Mouse (Mus musculus): ENCODE measurements around the gene Sirt3. TPM values are rescaled to one million over a fixed set of nuclear protein-coding genes. Genes with fewer than 3 reads are reported as not detected.
"Not testable (repeated sequence)": the region's sequence is repeated elsewhere in the genome, so short reads cannot be mapped to it uniquely, and the experiment has no call there.

Sirt3 gene
- polyA plus RNA-seq, 1 experiment from 2014 or later = 46.8 TPM

DNA sequence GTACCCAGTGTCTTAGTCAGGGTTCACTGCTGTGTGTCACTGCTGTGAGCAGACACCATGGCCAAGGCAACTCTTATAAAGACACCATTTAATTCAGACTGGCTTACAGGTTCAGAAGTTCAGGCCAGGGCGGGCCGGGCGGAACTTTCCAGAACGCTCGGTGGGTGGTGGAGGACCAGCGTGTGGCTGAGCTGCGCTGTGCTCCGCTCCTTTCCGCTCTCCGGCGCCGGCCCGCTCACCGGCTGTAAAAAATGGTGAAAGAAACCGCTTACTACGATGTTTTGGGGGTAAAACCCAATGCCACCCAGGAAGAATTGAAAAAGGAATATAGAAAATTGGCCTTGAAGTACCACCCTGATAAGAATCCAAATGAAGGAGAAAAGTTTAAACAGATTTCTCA, 8.5 kb upstream of the Sirt3 start:
- not testable (repeated sequence) for H3K27ac ChIP-seq (replicated peaks); H3K27me3 ChIP-seq; H3K9me3 ChIP-seq; H3K9ac ChIP-seq; H3K4me3 ChIP-seq; H3K4me2 ChIP-seq; ATAC-seq (ENCODE audit: low read depth); H3K4me1 ChIP-seq (replicated peaks)
- WGBS = 95% methylated on average over 16 of the region's 16 CpGs
- H3K36me3 ChIP-seq = peaks cover 82% of the 10 kb centered on the region

DNA sequence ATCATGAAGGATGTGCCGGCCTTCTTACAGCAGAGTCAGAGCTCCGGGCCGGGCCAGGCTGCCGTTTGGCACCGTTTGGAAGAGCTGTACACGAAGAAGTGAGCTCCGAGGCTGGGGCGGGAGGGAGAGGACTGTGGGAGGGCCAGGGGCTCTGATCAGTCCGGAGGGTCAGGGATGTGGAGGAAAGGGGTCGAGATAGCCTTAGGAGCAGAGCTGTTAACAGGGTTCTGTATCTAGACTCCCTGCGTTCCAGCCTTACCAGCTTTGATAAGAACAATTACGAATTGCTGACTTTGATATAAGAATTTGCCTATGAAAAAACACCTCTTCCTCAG, 327 bp upstream of the Sirt3 start:
- Histone ChIP-seq H3K36me3 (peaks cover 35% of the 10 kb centered on the region), H3K9ac (peak overlapping the region; percentile 93), H3K4me2 (peak overlapping the region; percentile 69), H3K27me3 (no peaks in the 10 kb centered on the region), H3K4me3 (peak overlapping the region; percentile 91), H3K4me1 (replicated peaks) (peaks cover 26% of the 10 kb centered on the region), H3K27ac (replicated peaks) (peak overlapping the region; percentile 86), H3K9me3 (no peaks in the 10 kb centered on the region)
- ATAC-seq (ENCODE audit: low read depth) = peak; percentile 70
- under 1% methylated on average over 12 of the region's 12 CpGs for WGBS

GRCm38 (mm10) chr7:140880865-140881515, 1.1 kb downstream of the Sirt3 start:
- no peaks in the 10 kb centered on the region for H3K9me3 ChIP-seq

DNA sequence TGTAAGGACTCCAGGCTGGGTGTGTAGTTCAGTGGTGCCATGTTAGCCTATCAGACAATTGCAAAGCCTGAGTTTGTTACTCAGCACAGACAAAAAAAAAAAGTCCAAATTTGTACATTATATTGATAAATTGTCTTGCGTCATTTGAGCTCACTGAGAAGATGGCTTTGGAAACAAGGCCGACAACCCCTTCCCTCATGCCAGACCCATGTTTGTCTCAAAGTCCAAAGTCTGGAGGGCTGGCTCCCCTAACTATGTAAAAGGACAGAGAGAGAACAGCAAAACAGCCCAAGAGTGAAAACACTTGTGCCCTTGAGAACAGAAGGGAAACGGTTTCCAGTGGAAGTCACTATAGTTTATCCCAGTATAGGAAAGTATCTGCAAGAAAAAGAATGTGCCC, 1.7 kb downstream of the Sirt3 start:
- 0 out of 2 replicates have a peak overlapping the region, but pooled peaks have one; percentile 91 for H3K4me3 ChIP-seq
- 90% methylated on average over 3 of the region's 3 CpGs for WGBS
- no peaks in the 10 kb centered on the region for H3K27me3 ChIP-seq
- H3K4me2 ChIP-seq = peak overlapping the region; percentile 69; the same call in 1 of the 2 replicates
- no peak for ATAC-seq (ENCODE audit: low read depth)
- H3K9me3 ChIP-seq = no peaks in the 10 kb centered on the region
- peaks cover 26% of the 10 kb centered on the region for H3K4me1 ChIP-seq (replicated peaks)
- peaks cover 35% of the 10 kb centered on the region for H3K36me3 ChIP-seq
- H3K27ac ChIP-seq (replicated peaks) = no peak overlapping the region
- H3K9ac ChIP-seq = peak overlapping the region; percentile 18; the same call in 1 of the 2 replicates

More at GRCm38 (mm10) chr7:140880865-140881515, 1.1 kb downstream of the Sirt3 start:
- Histone ChIP-seq H3K4me3 (peak overlapping the region; percentile 91), H3K4me1 (replicated peaks) (peaks cover 26% of the 10 kb centered on the region), H3K4me2 (peak overlapping the region; percentile 69), H3K36me3 (peaks cover 35% of the 10 kb centered on the region), H3K27me3 (no peaks in the 10 kb centered on the region), H3K9ac (peak overlapping the region; percentile 93), H3K27ac (replicated peaks) (peak overlapping the region; percentile 86)
- ATAC-seq (ENCODE audit: low read depth) = no peak
- 26% methylated on average over 8 of the region's 8 CpGs for WGBS

- no peak overlapping the region for H3K4me2 ChIP-seq
- peaks cover 37% of the 10 kb centered on the region for H3K36me3 ChIP-seq
- H3K27me3 ChIP-seq = no peaks in the 10 kb centered on the region
- H3K27ac ChIP-seq (replicated peaks) = no peak overlapping the region
- H3K9me3 ChIP-seq = no peaks in the 10 kb centered on the region
- H3K4me3 ChIP-seq = no peak overlapping the region
- peaks cover 26% of the 10 kb centered on the region for H3K4me1 ChIP-seq (replicated peaks)
- WGBS = 94% methylated on average over 7 of the region's 7 CpGs
- H3K9ac ChIP-seq = no peak overlapping the region
- ATAC-seq (ENCODE audit: low read depth) = no peak
Measured at GRCm38 (mm10) chr7:140879355-140879754, 2.8 kb downstream of the Sirt3 start.

DNA sequence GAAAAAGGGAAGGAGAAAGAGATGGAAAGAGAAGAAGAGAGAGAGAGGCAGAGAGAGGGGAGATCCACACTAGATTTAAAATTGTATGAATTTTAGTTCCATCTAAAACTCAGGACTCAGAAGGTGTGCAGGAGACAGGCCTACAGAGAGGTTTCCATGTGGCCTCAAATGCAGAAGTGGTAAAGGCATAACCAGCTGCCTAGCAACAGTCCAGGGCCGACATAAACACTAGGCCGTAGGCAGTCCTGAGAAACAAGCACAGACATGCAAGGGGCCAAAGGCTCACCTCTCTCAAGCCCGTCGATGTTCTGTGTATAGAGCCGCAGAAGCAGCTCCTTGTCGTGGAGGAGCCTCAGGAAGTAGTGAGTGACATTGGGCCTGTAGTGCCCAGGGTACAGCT, 4.7 kb downstream of the Sirt3 start:
- Histone ChIP-seq H3K4me3 (no peak overlapping the region), H3K4me2 (no peak overlapping the region), H3K9ac (no peak overlapping the region), H3K36me3 (peaks cover 38% of the 10 kb centered on the region), H3K27ac (replicated peaks) (no peak overlapping the region), H3K27me3 (no peaks in the 10 kb centered on the region), H3K9me3 (no peaks in the 10 kb centered on the region), H3K4me1 (replicated peaks) (peaks cover 10% of the 10 kb centered on the region)
- 87% methylated on average over 6 of the region's 6 CpGs for WGBS
- no peak for ATAC-seq (ENCODE audit: low read depth)

DNA sequence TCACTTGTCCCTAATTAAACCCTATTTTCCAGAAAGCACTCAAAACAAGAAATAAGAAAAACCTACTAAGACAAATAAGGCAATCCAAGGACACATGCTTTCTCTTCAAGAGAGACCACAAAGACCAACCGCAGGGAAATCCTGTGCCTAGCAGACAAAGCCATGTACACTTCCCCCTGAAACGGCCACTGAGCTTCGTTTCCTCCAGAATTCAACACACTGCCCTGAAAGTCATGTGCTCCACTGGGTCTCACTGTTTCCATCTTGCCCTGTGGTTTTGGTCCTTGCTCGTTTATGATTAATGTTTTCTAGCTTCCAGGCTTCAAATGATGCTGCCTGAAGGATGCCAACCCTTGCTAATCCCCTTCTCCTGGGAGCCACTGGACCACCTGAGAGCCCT, 7.9 kb downstream of the Sirt3 start:
- no peak overlapping the region for H3K9ac ChIP-seq
- no peak overlapping the region for H3K4me2 ChIP-seq
- peaks cover 51% of the 10 kb centered on the region for H3K36me3 ChIP-seq
- ATAC-seq (ENCODE audit: low read depth) = no peak
- no peak overlapping the region for H3K27ac ChIP-seq (replicated peaks)
- WGBS = 91% methylated on average over 4 of the region's 4 CpGs
- no peaks in the 10 kb centered on the region for H3K9me3 ChIP-seq
- H3K4me1 ChIP-seq (replicated peaks) = no peaks in the 10 kb centered on the region
- no peak overlapping the region for H3K4me3 ChIP-seq
- no peaks in the 10 kb centered on the region for H3K27me3 ChIP-seq

DNA sequence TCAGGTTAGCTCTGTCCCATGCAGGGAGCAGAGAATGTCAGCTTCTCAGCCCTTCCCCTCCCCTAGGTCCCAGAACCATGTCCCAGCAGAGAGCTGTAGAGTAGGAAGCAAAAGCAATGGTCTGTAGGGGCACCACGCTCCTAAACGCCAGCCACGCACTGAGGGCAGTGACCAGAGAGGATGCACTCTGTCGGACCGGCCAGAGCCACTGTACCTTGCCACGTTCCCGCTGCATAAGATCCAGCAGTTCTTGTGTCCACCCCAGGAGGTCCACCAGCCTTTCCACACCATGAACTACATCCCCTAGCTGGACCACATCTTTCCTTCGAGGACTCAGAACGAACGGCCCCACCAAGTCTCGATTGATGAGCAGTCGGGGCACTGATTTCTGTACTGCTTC, 17.3 kb downstream of the Sirt3 start:
- ATAC-seq (ENCODE audit: low read depth) = no peak
- no peak overlapping the region for H3K4me2 ChIP-seq
- no peak overlapping the region for H3K27ac ChIP-seq (replicated peaks)
- no peaks in the 10 kb centered on the region for H3K9me3 ChIP-seq
- no peaks in the 10 kb centered on the region for H3K27me3 ChIP-seq
- no peak overlapping the region for H3K4me3 ChIP-seq
- peaks cover 8% of the 10 kb centered on the region for H3K4me1 ChIP-seq (replicated peaks)
- peaks cover 74% of the 10 kb centered on the region for H3K36me3 ChIP-seq
- H3K9ac ChIP-seq = no peak overlapping the region
- 91% methylated on average over 12 of the region's 12 CpGs for WGBS

DNA sequence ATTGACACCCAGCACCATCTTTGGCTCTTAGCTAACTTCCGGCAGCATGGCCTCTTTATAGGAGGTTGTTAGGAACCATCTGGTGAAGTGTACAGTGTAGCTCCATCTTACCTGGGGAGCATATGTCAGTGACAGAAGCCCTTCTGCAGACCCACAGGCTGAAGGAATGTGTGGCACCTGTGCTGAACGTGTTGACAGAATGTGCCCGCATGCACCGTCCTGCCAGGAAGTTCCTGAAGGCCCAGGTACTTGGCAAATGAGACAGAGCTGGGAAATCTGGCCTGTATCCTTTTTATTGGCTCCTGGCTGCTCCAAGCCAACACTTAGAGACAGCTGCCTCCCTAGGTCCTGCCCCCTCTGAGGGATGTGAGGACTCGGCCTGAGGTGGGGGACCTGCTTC, 21.4 kb downstream of the Sirt3 start:
- no peak overlapping the region for H3K4me3 ChIP-seq
- WGBS = 92% methylated on average over 5 of the region's 5 CpGs
- peaks cover 30% of the 10 kb centered on the region for H3K4me1 ChIP-seq (replicated peaks)
- H3K9me3 ChIP-seq = no peaks in the 10 kb centered on the region
- H3K9ac ChIP-seq = no peak overlapping the region
- no peak for ATAC-seq (ENCODE audit: low read depth)
- no peak overlapping the region for H3K4me2 ChIP-seq
- H3K27me3 ChIP-seq = no peaks in the 10 kb centered on the region
- H3K27ac ChIP-seq (replicated peaks) = no peak overlapping the region
- peaks cover 66% of the 10 kb centered on the region for H3K36me3 ChIP-seq

GRCm38 (mm10) chr7:140859997-140860396, 22.1 kb downstream of the Sirt3 start:
- Histone ChIP-seq H3K9me3 (no peaks in the 10 kb centered on the region), H3K9ac (0 out of 2 replicates have a peak overlapping the region, but pooled peaks have one; percentile 0), H3K4me3 (no peak overlapping the region), H3K4me2 (peak overlapping the region; percentile 99; the same call in 1 of the 2 replicates), H3K27ac (replicated peaks) (no peak overlapping the region), H3K4me1 (replicated peaks) (peaks cover 37% of the 10 kb centered on the region), H3K36me3 (peaks cover 66% of the 10 kb centered on the region), H3K27me3 (no peaks in the 10 kb centered on the region)
- WGBS = 71% methylated on average over 6 of the region's 6 CpGs
- ATAC-seq (ENCODE audit: low read depth) = no peak

GRCm38 (mm10) chr7:140858746-140859145, 23.4 kb downstream of the Sirt3 start:
- peaks cover 42% of the 10 kb centered on the region for H3K4me1 ChIP-seq (replicated peaks)
- no peaks in the 10 kb centered on the region for H3K9me3 ChIP-seq
- 94% methylated on average over 8 of the region's 8 CpGs for WGBS
- H3K36me3 ChIP-seq = peaks cover 65% of the 10 kb centered on the region
- peak overlapping the region; percentile 67 for H3K4me3 ChIP-seq
- H3K27me3 ChIP-seq = no peaks in the 10 kb centered on the region
- no peak overlapping the region for H3K27ac ChIP-seq (replicated peaks)
- ATAC-seq (ENCODE audit: low read depth) = no peak
- H3K4me2 ChIP-seq = peak overlapping the region; percentile 99
- H3K9ac ChIP-seq = peak overlapping the region; percentile 95

DNA sequence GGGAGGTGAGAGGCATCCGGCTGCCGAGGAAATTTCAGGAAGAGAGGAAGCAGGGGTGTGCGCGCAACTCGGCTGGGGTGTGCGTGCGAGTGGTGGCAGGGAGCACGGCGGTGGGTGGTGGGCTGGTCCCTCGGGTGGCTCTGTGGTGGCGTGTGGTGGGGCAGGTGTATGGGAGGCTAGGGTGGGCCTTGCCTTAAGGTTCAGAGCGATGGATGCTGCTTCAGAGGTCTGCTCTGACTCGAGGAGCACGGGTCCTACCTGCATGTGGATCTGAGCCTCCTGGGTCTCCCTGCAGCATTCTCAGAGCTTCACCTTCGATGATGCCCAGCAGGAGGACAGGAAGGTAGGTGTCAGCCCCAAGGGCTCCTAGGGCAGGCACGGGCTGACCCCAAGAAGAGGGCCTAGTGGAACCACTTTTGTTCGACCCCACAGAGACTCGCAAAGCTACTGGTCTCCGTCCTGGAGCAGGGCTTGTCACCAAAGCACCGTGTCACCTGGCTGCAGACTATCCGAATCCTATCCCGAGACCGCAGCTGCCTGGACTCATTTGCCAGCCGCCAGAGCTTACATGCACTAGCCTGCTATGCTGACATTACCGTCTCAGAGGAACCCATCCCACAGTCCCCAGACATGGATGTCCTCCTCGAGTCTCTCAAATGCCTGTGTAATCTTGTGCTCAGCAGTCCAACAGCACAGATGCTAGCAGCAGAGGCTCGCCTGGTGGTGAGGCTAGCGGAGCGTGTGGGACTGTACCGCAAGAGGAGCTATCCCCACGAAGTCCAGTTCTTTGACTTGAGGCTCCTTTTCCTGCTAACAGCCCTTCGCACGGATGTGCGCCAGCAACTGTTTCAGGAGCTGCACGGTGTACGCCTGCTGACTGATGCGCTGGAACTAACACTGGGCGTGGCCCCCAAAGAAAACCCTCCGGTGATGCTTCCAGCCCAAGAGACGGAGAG, 24.3 kb downstream of the Sirt3 start, which contains the start of gene Bet1l:
Gene Bet1l (minus strand): TSS at position 28 of the 956 bp plus-strand sequence.
- no peaks in the 10 kb centered on the region for H3K9me3 ChIP-seq
- H3K36me3 ChIP-seq = peaks cover 65% of the 10 kb centered on the region
- H3K4me1 ChIP-seq (replicated peaks) = peaks cover 42% of the 10 kb centered on the region
- peak within 1 kb of the TSS; percentile 93 for H3K27ac ChIP-seq (replicated peaks)
- peak within 1 kb of the TSS; percentile 67 for H3K4me3 ChIP-seq
- 40% methylated on average over 40 of the region's 40 CpGs for WGBS
- peak within 1 kb of the TSS; percentile 99 for H3K4me2 ChIP-seq
- H3K27me3 ChIP-seq = no peaks in the 10 kb centered on the region
- ATAC-seq (ENCODE audit: low read depth) = peak; percentile 54
- peak within 1 kb of the TSS; percentile 95 for H3K9ac ChIP-seq
